Mouse (Mus musculus) liver, embryonic 14.5 days (tissue): ENCODE measurements around the gene Pank1. TPM values are rescaled to one million over a fixed set of nuclear protein-coding genes. Genes with fewer than 3 reads are reported as not detected.

ENCODE experiments used
- ATAC-seq: fragments of 200-750 bp; cut with Nextera tagmentation; 2 replicates; pipeline ENCODE4 v1.8.0; 2017; ENCODE audit warnings: moderate number of reproducible peaks, mild to moderate bottlenecking, moderate library complexity; ENCODE audit not compliant: insufficient read depth
- DNase-seq, 3 experiments: peaks; one replicate each; pipeline ENCODE4 v3.0.0-alpha.2; 2012 to 2013; ENCODE audit warnings: low read depth in 3 of 3, low spot score in 3 of 3
- H3K27ac ChIP-seq: fragments of 300-500 bp; sonication (generic); 2 replicates; pipeline ENCODE4 v1.5.1; 2014; ENCODE audit warnings: moderate library complexity, mild to moderate bottlenecking, control low read depth, inconsistent platforms
- H3K27me3 ChIP-seq: fragments of 300-500 bp; sonication (generic); 2 replicates; pipeline ENCODE4 v1.6.1; 2014; ENCODE audit warnings: mild to moderate bottlenecking, low read length, moderate library complexity; ENCODE audit not compliant: control insufficient read depth, insufficient read depth
- H3K36me3 ChIP-seq: fragments of 300-500 bp; sonication (generic); replicated peaks from 2 replicates; pipeline ENCODE4 v1.6.1; 2014; ENCODE audit warnings: low read depth; ENCODE audit not compliant: control insufficient read depth, insufficient read depth
- H3K4me1 ChIP-seq, 2 experiments: fragments of 200-500 bp in 1 of 2; fragments of 300-500 bp in 1 of 2; sonication (generic) in 1 of 2; replicated peaks; 2 replicates each; pipeline ENCODE4 v1.6.1; 2012 to 2014; ENCODE audit warnings: antibody characterized with exemption in 1 of 2, inconsistent platforms in 1 of 2, low read length in 1 of 2; ENCODE audit not compliant: control insufficient read depth in 2 of 2, insufficient read depth in 2 of 2
- H3K4me2 ChIP-seq: fragments of 300-500 bp; sonication (generic); 2 replicates; pipeline ENCODE4 v1.6.1; 2014; ENCODE audit warnings: low read depth, mild to moderate bottlenecking, control low read depth, moderate library complexity
- H3K4me3 ChIP-seq, 2 experiments: fragments of 200-500 bp in 1 of 2; fragments of 300-500 bp in 1 of 2; sonication (generic) in 1 of 2; 2 replicates each; pipeline ENCODE4 v1.5.1; 2012 to 2014; ENCODE audit warnings: low read depth in 2 of 2, low read length in 2 of 2, mild to moderate bottlenecking in 2 of 2, control low read depth in 1 of 2, inconsistent platforms in 1 of 2, moderate library complexity in 1 of 2; ENCODE audit not compliant: insufficient read depth in 1 of 2
- H3K9ac ChIP-seq: fragments of 300-500 bp; sonication (generic); replicated peaks from 2 replicates; pipeline ENCODE4 v1.6.1; 2014; ENCODE audit warnings: mild to moderate bottlenecking, control low read depth, moderate library complexity
- H3K9me3 ChIP-seq: fragments of 300-500 bp; sonication (generic); 2 replicates; pipeline ENCODE4 v1.6.1; 2016; ENCODE audit warnings: low read length, mixed read lengths; ENCODE audit not compliant: control insufficient read depth
- CTCF ChIP-seq: IDR thresholded peaks from 2 replicates; pipeline ENCODE4 v1.5.1; 2016; ENCODE audit warnings: antibody characterized with exemption, low read depth, control low read depth
- EP300 ChIP-seq: IDR thresholded peaks from 2 replicates; pipeline ENCODE4 v1.6.1; 2016; ENCODE audit warnings: antibody characterized with exemption, low read depth
- WGBS: fragments of 180-500 bp; shearing (Covaris S2); extraction: QIAGEN DNeasy Blood & Tissue Kit; methylation state at CpG from one replicate; pipeline ENCODE4 v1.1.7; 2014; ENCODE audit not compliant: insufficient replicate concordance; 5-methylcytosine and 5-hydroxymethylcytosine counted together
- polyA plus RNA-seq, 2 experiments: library from polyadenylated mRNA; depleted of rRNA in 1 of 2; stranded (reverse) in 1 of 2; unstranded in 1 of 2; fragments of >200 nt; fragmentation: Nextera tagmentation in 1 of 2; extraction: Ambion mirVana in 1 of 2; gene quantifications; 2 replicates each; pipeline versions ENCODE4 v1.2.1 to v1.2.3; 2012 to 2014

The Pank1 gene
- polyA plus RNA-seq, 2 experiments: 2.5 to 6.7 TPM

GRCm38 (mm10) chr19:34849426-34849825 is 29.8 kb downstream of the Pank1 start:
- Histone ChIP-seq H3K9me3 (no peaks in the 10 kb centered on the region), H3K9ac (no peak overlapping the region), H3K4me1 (peaks cover 6 to 38% of the 10 kb centered on the region in 2 experiments), H3K4me2 (no peak overlapping the region), H3K27me3 (no peaks in the 10 kb centered on the region), H3K36me3 (no peaks in the 10 kb centered on the region), H3K4me3 (no peak overlapping the region), H3K27ac (no peak overlapping the region)
- ATAC-seq (no peak), DNase-seq (no peak)
- 77% methylated on average over 7 of the region's 7 CpGs for WGBS
- TF ChIP-seq CTCF (no peak), EP300 (no peak)

- WGBS: 19% methylated on average over 9 of the region's 9 CpGs
- TF ChIP-seq CTCF (no peak), EP300 (peak; percentile 39; the same call in 1 of the 2 replicates)
- no peak for DNase-seq
- H3K36me3 ChIP-seq: no peaks in the 10 kb centered on the region
- H3K4me2 ChIP-seq: no peak overlapping the region
- no peaks in the 10 kb centered on the region for H3K27me3 ChIP-seq
- H3K4me3 ChIP-seq: no peak overlapping the region
- peak; percentile 38; the same call in 1 of the 2 replicates for ATAC-seq
- no peak overlapping the region; the same call in 1 of the 2 replicates for H3K9ac ChIP-seq
- H3K27ac ChIP-seq: peak overlapping the region; percentile 16; the same call in 1 of the 2 replicates
- peaks cover 10 to 44% of the 10 kb centered on the region in 2 experiments for H3K4me1 ChIP-seq
- no peaks in the 10 kb centered on the region for H3K9me3 ChIP-seq
Observed at GRCm38 (mm10) chr19:34848164-34848563, 31.1 kb downstream of the Pank1 start.

GRCm38 (mm10) chr19:34847103-34847502 is 32.2 kb downstream of the Pank1 start:
- Histone ChIP-seq H3K4me2 (peak overlapping the region; percentile 49), H3K4me1 (peaks cover 10 to 47% of the 10 kb centered on the region in 2 experiments), H3K9me3 (no peaks in the 10 kb centered on the region), H3K27ac (no peak overlapping the region), H3K4me3 (no peak overlapping the region), H3K27me3 (no peaks in the 10 kb centered on the region), H3K36me3 (no peaks in the 10 kb centered on the region), H3K9ac (no peak overlapping the region)
- TF ChIP-seq EP300 (no peak), CTCF (no peak)
- no peak for ATAC-seq
- WGBS: 18% methylated on average over 3 of the region's 3 CpGs
- DNase-seq: no peak

- Histone ChIP-seq H3K4me3 (peak overlapping the region; percentile 8 to 13; a peak in 1 of 4 replicates), H3K4me2 (peak overlapping the region; percentile 49), H3K27ac (no peak overlapping the region), H3K9ac (no peak overlapping the region; the same call in 1 of the 2 replicates), H3K4me1 (peaks cover 10 to 49% of the 10 kb centered on the region in 2 experiments), H3K36me3 (no peaks in the 10 kb centered on the region), H3K27me3 (no peaks in the 10 kb centered on the region), H3K9me3 (no peaks in the 10 kb centered on the region)
- ATAC-seq (no peak), DNase-seq (no peak)
- no peak for TF ChIP-seq CTCF
- TF ChIP-seq EP300: no peak
- WGBS: 13% methylated on average over 12 of the region's 12 CpGs
Observed at GRCm38 (mm10) chr19:34846508-34847038, 32.7 kb downstream of the Pank1 start.

- peak overlapping the region; percentile 49 for H3K4me2 ChIP-seq
- ATAC-seq (no peak), DNase-seq (no peak)
- no peaks in the 10 kb centered on the region for H3K27me3 ChIP-seq
- H3K9me3 ChIP-seq: no peaks in the 10 kb centered on the region
- TF ChIP-seq CTCF (no peak), EP300 (no peak)
- no peak overlapping the region for H3K27ac ChIP-seq
- no peaks in the 10 kb centered on the region for H3K36me3 ChIP-seq
- 31% methylated on average over 7 of the region's 7 CpGs for WGBS
- no peak overlapping the region; the same call in 1 of the 2 replicates for H3K9ac ChIP-seq
- H3K4me1 ChIP-seq: peaks cover 10 to 49% of the 10 kb centered on the region in 2 experiments
- H3K4me3 ChIP-seq: peak overlapping the region in 1 of 2 experiments; percentile 8; a peak in 1 of 4 replicates
Observed at GRCm38 (mm10) chr19:34846005-34846404, 33.2 kb downstream of the Pank1 start.
